Mouse (Mus musculus): ENCODE measurements around the gene Ppm1g.
A peak's percentile ranks its signal among the peaks of the same experiment; 100 is the strongest.
"Not testable (repeated sequence)": the region's sequence is repeated elsewhere in the genome, so short reads cannot be mapped to it uniquely, and the experiment has no call there.

Gene Ppm1g

DNA sequence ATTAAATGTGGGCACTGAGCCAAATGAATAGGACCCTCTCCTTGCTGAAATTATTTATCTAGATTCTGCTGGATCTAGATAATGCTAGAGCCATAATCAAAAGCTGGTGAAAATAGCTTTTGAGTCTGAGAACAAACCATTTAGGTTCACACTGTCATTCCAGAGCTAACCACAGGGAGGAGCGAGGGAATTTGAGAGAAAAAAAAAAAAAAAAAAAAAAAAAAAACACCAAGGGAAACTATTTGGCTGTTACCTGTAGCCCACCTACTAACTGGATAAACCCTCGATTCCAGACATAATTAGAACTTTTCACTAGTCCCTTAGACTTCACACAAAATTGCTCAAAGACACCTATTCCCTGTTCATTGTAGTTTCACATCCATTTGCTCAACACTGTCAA, 1.4 kb downstream of the Ppm1g start:
- DNase-seq (ENCODE audit: low spot score in 2 of 2): no peak

DNA sequence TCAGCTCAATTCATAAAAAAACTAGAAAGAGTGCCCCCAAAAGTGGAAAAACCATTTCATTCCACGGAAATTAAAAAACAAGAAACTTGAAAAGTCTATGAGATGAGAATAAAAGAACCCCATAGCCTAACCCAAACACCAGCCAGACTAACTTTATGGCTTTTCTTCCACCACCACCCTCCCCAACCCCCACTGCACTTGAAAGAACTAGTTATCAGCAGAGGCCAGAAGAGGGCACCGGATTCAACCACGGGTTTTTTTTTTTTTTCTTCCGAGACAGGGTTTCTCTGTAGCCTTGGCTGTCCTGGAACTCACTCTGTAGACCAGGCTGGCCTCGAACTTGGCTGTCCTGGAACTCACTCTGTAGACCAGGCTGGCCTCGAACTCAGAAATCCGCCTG, 2.2 kb downstream of the Ppm1g start:
- DNase-seq (ENCODE audit: low spot score in 2 of 2): no peak

DNA sequence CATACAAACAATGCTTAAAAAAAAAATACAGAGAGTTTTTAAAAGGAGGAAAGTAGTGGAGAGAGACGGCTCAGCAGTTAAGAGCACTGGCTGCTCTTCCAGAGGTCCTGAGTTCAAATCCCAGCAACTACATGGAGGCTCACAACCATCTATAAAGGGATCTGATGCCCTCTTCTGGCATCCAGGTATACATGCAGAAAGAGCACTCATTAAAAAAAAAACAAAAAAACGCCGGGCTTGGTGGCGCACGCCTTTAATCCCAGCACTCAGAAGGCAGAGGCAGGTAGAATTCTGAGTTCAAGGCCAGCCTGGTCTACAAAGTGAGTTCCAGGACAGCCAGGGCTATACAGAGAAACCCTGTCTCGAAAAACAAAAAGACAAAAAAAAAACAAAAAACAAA, 3.9 kb downstream of the Ppm1g start:
- not testable (repeated sequence) for DNase-seq (ENCODE audit: low spot score in 2 of 2)

GRCm38 (mm10) chr5:31204421-31204820, 16.1 kb downstream of the Ppm1g start:
- no peak for DNase-seq (ENCODE audit: low spot score in 2 of 2)

- no peak for DNase-seq (ENCODE audit: low spot score in 2 of 2)
These were observed 16.6 kb downstream of the Ppm1g start for GRCm38 (mm10) chr5:31203866-31204265.

DNA sequence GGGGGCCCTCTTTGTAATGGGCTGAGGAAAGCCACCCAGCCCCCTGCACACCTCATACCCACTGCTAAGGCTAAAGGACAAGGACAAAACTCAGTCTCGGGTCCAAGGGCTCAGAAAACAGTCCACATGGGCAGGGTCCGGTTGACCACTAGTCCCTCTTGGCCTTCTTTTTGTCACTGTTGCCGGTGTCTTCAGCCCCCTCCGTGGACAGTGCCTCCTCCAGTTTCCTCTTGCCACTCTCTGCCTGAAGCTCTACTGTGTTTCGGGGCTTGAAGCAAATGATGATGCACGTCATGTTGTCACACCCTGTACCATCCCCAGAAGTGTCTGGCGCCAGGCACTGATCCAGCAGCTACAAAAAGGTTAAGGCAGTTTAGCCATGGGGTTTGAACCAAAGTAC, 17.6 kb downstream of the Ppm1g start:
- DNase-seq (ENCODE audit: low spot score in 2 of 2): no peak

GRCm38 (mm10) chr5:31201742-31202590, 18.5 kb downstream of the Ppm1g start, which contains the start of gene Zfp513:
Gene Zfp513, minus strand, starts transcription at chr5:31202303.
- DNase-seq (ENCODE audit: low spot score in 2 of 2): peak; percentile 98 to 99

DNA sequence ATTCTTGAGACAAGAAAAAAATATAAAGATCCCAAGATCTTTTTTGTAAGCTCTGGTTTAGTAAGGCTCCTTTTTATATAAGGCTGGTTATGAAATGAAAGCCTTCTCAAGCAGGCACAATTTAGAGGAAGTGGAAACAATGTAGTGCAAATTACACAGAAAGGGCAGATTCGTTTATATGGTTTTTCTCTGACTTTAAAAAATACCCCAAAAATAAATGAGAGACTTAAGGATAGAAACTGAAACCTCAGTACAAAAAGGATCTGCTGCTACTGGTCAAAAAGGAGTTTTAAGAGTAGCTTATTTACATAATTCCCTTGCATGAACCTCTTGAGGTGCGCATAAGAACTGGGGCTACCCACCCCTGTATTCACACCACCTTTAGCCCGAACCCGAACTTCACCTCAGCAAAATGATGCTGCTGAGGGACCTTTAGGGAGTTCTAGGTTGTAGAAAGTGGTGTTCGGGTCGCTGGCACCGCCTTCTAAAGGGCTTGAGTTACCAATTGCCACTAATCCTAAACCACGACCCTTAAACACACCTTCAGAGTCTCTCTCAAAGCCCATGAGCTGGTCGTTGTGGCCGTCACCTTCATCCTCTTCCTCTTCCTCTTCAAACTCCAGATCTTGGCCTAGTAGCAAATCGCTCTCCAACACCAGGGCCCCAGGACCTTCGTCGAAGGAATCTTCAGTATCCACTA, 19.3 kb downstream of the Ppm1g start:
- no peak for DNase-seq (ENCODE audit: low spot score in 2 of 2)

DNA sequence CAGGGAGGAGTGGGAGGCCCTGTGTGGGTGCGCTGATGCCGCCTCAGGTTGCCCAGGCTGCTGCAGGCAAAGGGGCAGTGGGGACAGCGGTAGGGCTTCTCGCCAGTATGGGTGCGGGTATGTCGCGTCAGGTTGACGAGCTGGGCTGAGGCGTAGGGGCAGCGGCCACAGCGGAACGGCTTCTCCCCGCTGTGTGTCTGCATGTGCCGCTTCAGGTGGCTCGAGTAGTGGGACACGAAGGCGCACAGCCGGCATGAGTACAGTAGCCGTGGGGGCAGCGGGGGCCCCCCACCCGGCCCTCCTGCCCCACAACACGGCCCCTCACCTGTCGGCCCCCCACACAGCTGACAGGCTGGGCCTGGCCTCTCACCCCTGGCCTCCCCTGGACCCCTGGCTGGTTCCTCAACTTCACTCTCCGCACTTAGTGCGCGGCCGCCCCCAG, 20.1 kb downstream of the Ppm1g start:
- no peak for DNase-seq (ENCODE audit: low spot score in 2 of 2)

DNA sequence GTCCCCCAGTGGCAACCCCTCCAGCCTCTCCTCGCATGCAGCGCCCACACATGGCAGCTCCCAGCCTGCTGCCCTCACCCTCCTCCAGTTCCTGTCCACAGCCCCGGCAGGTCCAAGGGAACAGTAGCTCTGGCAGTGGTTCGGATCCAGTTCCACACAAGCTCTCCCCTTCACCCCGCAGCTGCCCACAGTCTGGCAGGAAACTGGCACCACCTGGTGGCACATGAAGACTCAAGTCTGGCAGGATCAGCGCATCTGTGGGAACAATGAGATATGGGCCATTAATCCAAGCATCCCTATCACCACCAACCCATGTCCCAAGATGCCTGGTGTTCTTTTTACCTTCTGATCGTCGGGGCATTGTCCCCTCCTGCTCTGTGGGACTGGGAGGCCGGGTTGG, 20.6 kb downstream of the Ppm1g start:
- no peak for DNase-seq (ENCODE audit: low spot score in 2 of 2)

DNA sequence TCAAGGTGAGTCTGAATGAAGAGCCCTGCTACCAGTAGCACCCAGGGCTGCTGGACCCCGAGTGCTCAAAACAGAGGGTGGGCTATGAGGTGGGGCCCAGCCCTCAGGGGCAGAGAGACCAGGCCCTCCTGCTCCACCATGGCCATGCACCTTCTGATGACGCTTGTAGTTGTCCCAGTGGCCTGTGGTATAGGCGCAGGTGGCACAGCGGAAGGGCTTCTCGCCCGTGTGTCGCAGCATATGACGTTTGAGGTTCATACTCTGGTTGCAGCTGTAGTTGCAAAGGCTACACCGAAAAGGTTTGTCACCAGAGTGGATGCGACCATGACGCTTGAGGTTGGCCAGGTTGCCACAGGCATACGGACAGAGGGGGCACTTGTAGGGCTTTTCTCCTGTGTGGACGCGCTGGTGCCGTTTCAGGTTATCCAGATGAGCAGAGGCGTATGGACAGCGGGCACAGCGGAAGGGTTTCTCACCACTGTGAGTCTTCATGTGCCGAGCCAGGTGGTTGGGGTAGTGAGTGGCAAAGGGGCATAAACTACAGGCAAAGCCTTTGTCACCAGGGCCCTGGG, 21.1 kb downstream of the Ppm1g start:
- DNase-seq (ENCODE audit: low spot score in 2 of 2): no peak

GRCm38 (mm10) chr5:31198616-31199320, 21.7 kb downstream of the Ppm1g start:
- no peak for DNase-seq (ENCODE audit: low spot score in 2 of 2)

DNA sequence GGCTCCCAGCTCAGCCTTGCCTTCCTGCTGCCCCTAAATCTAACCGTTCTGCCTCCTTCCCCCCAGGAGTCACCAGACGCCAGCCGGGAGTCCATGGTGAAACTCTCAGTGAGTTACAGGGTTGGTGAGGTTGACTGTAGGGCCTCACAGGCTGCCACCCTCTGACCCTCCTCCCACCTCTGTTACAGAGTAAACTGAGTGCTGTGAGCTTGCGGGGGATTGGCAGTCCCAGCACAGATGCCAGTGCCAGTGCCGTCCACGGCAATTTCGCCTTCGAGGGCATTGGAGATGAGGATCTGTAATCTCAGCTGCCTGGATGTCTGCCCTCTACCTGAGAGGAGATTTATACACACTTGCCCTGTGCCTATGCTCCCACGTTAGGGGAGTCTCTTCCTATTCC, 22.3 kb downstream of the Ppm1g start:
- DNase-seq (ENCODE audit: low spot score in 2 of 2): no peak

- DNase-seq (ENCODE audit: low spot score in 2 of 2): no peak
These were observed 23.4 kb downstream of the Ppm1g start for GRCm38 (mm10) chr5:31197072-31197471.

DNA sequence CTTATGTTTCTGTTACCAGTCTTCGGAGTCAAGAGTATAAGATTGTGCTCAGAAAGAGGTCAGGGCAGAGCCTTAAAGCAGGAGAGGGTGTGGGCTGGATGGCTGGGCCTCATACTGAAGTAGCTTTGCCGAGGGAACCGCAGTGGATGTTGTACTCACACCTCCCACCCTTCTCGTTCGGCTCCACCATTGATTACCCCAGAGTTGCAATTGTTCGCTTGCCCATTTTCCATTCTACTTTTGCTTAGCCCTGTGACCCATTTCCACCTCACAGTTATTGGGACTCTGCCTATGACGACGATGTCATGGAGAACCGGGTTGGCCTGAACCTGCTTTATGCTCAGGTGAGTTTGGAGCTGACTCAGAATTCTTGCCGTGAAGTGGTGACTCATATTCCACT, 24.3 kb downstream of the Ppm1g start:
- DNase-seq (ENCODE audit: low spot score in 2 of 2): no peak

DNA sequence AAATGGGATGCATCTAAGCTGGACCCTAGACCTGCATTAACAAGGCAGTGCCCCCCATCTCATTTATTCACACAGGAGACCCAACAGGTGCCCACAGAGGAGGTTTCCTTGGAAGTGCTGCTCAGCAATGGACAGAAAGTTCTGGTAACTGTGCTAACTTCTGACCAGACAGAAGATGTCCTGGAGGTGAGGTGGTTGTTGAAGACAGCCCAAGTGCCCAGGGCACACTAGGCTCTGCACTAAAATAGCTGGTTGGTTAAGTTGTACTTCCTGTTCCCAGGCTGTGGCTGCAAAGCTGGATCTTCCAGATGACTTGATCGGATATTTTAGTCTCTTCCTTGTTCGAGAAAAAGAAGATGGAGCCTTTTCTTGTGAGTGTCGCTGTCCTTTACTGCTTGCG, 24.8 kb downstream of the Ppm1g start:
- no peak for DNase-seq (ENCODE audit: low spot score in 2 of 2)

GRCm38 (mm10) chr5:31194486-31195485, 25.7 kb downstream of the Ppm1g start:
- no peak for DNase-seq (ENCODE audit: low spot score in 2 of 2)

GRCm38 (mm10) chr5:31193631-31194281, 26.7 kb downstream of the Ppm1g start:
- DNase-seq (ENCODE audit: low spot score in 2 of 2): no peak

DNA sequence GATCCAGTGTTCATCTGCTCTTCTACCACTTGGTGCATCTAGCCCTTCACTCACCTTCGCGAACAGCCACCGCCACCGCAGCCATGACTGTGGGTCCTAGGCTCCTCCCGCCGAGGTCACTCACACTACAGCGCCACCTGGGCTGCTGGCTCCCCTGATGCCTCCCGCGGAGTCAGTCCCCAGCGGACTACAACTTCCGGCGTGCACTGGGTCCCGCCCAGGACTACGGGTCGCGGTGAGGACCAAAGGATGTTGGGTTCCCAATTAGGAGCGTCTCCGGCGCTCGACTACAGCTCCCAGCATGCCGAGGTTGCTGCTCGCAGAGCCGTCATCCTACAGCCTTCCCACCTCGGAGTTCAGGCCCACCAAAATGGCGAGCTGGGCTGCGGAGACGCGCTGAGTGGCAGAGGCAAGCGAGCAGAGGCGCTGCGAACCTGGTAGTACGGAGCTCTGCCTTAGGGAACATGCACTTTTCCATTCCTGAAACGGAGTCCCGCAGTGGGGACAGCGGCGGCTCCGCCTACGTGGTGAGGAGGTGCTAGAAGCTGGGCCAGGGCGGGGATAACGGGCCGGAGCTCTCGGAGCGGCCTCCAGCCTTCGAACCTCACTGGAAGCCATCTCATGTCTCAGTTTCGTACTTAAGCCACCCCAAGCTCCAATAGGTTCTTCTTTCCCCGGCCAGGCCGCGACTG, 27.4 kb downstream of the Ppm1g start, which contains the start of the genes Snx17 and Eif2b4:
Gene Snx17 (plus strand): TSS at position 289 of the 692 bp plus-strand sequence.
Gene Eif2b4 (minus strand): TSS at position 492 of the 692 bp plus-strand sequence.
- peak; percentile 99 for DNase-seq (ENCODE audit: low spot score in 2 of 2)
